Mouse (Mus musculus) midbrain, embryonic 15.5 days (tissue): ENCODE data around the gene Mrpl41. TPM values are rescaled to one million over a fixed set of nuclear protein-coding genes. Genes with fewer than 3 reads are reported as not detected.

Source experiments
- ATAC-seq: fragments of 200-750 bp; cut with Nextera tagmentation; replicated peaks from 2 replicates; pipeline ENCODE4 v1.8.0; 2017; ENCODE audit warnings: moderate TSS enrichment
- H3K27ac ChIP-seq: fragments of 300-500 bp; sonication (generic); 2 replicates; pipeline ENCODE4 v1.5.1; 2015; ENCODE audit warnings: mild to moderate bottlenecking, inconsistent platforms
- H3K27me3 ChIP-seq: fragments of 300-500 bp; sonication (generic); replicated peaks from 2 replicates; pipeline ENCODE4 v1.6.1; 2015; ENCODE audit warnings: inconsistent platforms
- H3K36me3 ChIP-seq: fragments of 300-500 bp; sonication (generic); replicated peaks from 2 replicates; pipeline ENCODE4 v1.6.1; 2015; ENCODE audit warnings: inconsistent platforms
- H3K4me1 ChIP-seq: fragments of 300-500 bp; sonication (generic); 2 replicates; pipeline ENCODE4 v1.6.1; 2015; ENCODE audit warnings: inconsistent platforms
- H3K4me2 ChIP-seq: fragments of 300-500 bp; sonication (generic); 2 replicates; pipeline ENCODE4 v1.6.1; 2015; ENCODE audit warnings: inconsistent platforms, mild to moderate bottlenecking, moderate library complexity
- H3K4me3 ChIP-seq: fragments of 300-500 bp; sonication (generic); 2 replicates; pipeline ENCODE4 v1.5.1; 2015; ENCODE audit warnings: mild to moderate bottlenecking, inconsistent platforms
- H3K9ac ChIP-seq: fragments of 300-500 bp; sonication (generic); 2 replicates; pipeline ENCODE4 v1.6.1; 2015; ENCODE audit warnings: mild to moderate bottlenecking, inconsistent platforms
- H3K9me3 ChIP-seq: fragments of 300-500 bp; sonication (generic); 2 replicates; pipeline ENCODE4 v1.6.1; 2016; ENCODE audit warnings: inconsistent platforms
- WGBS: fragments of 180-500 bp; shearing (Covaris S2); methylation state at CpG from one replicate; pipeline ENCODE4 v1.1.7; 2015; ENCODE audit warnings: mixed read lengths; 5-methylcytosine and 5-hydroxymethylcytosine counted together
- microRNA-seq: library from miRNA; unstranded; fragments of <30 nt; microRNA quantifications from one replicate; pipeline ENCODE4, GENCODE M21; 2016
- polyA plus RNA-seq: library from polyadenylated mRNA; unstranded; fragments of >200 nt; fragmentation: Nextera tagmentation; extraction: Ambion mirVana; gene quantifications from 2 replicates; pipeline ENCODE4 v1.2.1, GENCODE M21; 2015

The Mrpl41 gene
- polyA plus RNA-seq, 1 experiment from 2014 or later: 139 TPM

DNA sequence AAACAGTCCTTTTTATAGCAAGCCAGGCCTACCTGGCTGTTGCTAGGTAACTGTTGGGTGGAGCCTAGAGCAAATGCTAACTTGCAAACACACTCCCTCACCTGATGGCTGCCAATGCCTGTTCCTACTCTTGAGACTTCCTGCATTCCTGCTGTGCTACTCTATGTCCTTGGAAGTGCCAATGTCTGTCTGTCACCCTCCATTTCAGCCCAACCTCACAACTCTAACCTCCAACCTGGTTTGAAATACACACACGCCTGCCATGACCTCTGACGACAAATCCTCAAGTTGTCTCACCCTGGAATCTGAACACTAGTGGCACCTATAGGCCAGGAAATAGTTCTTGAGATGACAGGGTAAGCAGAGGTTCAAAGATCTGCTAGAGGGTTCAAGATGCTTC lies 45.8 kb downstream of the Mrpl41 start:
- Histone ChIP-seq H3K9me3 (no peaks in the 10 kb centered on the region), H3K36me3 (no peaks in the 10 kb centered on the region), H3K4me2 (no peak overlapping the region), H3K9ac (no peak overlapping the region), H3K27me3 (no peaks in the 10 kb centered on the region), H3K4me3 (no peak overlapping the region), H3K27ac (no peak overlapping the region), H3K4me1 (peaks cover 11% of the 10 kb centered on the region)
- ATAC-seq: no peak
- WGBS: 70% methylated on average over 2 of the region's 2 CpGs

DNA sequence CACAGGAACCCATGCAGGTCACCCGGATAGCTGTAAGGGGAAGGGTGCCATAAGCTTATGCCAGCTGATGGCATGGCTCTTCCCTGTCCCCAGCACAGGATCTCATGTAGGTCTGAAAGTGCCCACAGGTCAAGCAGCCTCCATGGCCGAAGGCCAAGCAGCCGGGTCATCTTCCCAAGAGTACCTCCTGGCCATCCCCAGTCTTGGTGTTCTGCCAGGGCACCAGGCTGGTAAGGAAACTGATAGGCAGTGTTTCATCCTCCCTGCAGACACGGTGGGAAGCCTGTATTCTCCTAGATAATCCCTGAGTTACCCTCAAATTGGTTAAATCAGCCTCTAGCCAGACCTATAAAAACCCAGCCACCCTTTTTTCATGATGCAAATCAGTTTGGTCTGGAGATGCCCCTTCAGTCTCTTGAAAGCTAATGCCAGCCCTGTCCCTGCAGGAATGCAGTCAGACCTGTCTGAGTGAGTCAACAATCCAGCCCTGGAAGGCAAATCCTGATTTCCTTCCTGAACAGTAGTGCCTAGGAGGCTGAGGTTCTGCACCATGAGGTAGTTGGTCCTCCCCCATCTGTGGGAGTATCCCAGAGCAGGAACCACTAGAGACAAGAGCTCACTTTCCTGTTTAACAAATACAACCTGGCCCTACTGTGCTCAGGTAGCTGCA lies 47.0 kb downstream of the Mrpl41 start:
- Histone ChIP-seq H3K9ac (no peak overlapping the region), H3K4me2 (no peak overlapping the region), H3K9me3 (no peaks in the 10 kb centered on the region), H3K4me3 (no peak overlapping the region), H3K4me1 (no peaks in the 10 kb centered on the region), H3K27ac (no peak overlapping the region), H3K27me3 (no peaks in the 10 kb centered on the region), H3K36me3 (no peaks in the 10 kb centered on the region)
- no peak for ATAC-seq
- 72% methylated on average over 4 of the region's 4 CpGs for WGBS

DNA sequence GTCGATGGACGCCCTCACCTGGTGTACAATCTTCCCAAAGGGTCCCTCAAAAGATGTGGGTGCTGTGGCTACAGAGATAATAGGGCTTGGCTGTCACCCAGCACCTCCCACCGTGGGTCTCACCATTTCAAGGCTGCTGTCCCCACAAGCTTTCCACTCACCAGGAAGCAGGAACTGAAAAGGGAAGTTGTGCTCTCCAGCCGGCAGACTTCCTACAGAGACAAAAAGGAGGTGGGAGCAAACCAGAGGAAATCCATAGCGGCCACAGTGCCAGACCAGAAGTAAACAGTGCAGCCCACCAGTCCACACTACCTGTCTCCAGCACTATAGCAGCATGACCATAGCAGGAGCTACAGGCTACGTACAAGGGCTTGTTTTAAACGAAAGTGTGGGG lies 47.9 kb downstream of the Mrpl41 start:
- Histone ChIP-seq H3K9me3 (no peaks in the 10 kb centered on the region), H3K36me3 (no peaks in the 10 kb centered on the region), H3K4me1 (no peaks in the 10 kb centered on the region), H3K4me2 (no peak overlapping the region), H3K27me3 (no peaks in the 10 kb centered on the region), H3K4me3 (no peak overlapping the region), H3K27ac (no peak overlapping the region), H3K9ac (no peak overlapping the region)
- WGBS: 80% methylated on average over 7 of the region's 7 CpGs
- no peak for ATAC-seq

DNA sequence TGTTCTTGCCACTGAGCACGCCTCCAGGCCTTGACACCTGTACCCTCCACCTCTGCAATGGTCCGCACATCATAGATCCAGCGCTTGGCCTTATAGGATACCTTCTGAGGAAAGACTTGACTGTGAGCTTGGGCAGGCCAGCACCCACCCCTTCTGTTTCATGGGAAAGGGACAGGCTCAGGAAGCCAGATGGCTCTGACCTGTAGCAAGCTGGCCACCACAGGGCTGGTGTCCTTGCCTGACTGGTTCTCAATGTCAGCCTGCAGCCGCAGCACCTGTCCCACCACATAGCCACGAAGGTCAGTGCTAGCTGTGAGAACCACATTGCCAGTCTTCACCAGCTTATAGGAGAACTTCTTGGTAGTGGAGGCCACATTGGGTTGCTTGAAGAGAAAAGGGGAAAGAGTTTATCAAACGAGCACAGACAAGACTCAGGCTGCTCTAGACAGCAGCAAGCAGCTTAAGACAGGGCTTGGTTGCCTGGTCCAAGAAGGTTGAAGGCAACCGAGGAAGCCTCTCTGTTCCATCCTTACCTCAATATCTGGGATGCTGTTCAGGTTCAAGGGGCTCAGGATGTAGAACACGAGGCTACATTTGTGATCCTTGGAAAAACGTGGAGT lies 48.4 kb downstream of the Mrpl41 start:
- 92% methylated on average over 9 of the region's 9 CpGs for WGBS
- H3K27me3 ChIP-seq: no peaks in the 10 kb centered on the region
- H3K36me3 ChIP-seq: no peaks in the 10 kb centered on the region
- H3K4me2 ChIP-seq: no peak overlapping the region
- ATAC-seq: no peak
- H3K4me1 ChIP-seq: no peaks in the 10 kb centered on the region
- H3K9ac ChIP-seq: no peak overlapping the region
- H3K27ac ChIP-seq: no peak overlapping the region
- H3K4me3 ChIP-seq: no peak overlapping the region
- no peaks in the 10 kb centered on the region for H3K9me3 ChIP-seq

DNA sequence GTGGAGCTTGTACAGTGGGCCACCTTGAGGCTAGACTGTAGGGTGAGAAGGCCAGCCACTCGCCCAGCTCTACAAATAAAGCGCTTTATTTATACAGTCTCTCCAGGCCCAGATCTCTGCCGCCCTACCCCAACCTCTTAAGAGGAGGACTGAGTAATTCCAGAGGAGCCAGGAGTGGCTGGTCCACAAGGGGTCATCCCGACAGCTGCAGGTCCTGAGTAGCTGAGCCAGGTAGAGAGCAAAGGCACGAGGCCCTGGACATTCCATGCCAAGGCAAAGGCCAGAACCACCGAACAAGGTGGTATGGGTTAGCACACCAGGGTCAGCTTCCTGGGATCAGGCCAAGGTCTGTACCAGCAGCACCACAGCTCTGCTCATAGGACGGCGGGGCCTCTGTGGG lies 49.6 kb downstream of the Mrpl41 start:
- 88% methylated on average over 8 of the region's 8 CpGs for WGBS
- ATAC-seq: no peak
- Histone ChIP-seq H3K36me3 (no peaks in the 10 kb centered on the region), H3K9ac (no peak overlapping the region), H3K4me2 (no peak overlapping the region), H3K27ac (no peak overlapping the region), H3K4me3 (no peak overlapping the region), H3K4me1 (no peaks in the 10 kb centered on the region), H3K9me3 (no peaks in the 10 kb centered on the region), H3K27me3 (no peaks in the 10 kb centered on the region)

Small RNA genes lying within 50 kb of the gene (microRNA-seq; reads per million reads assigned to microRNA genes)
- gene Gm22875: not detected

Other genes starting within 250 kb of the Mrpl41 start
- 17.0 and 18.4 TPM in 2 replicates for gene Cacna1b, start 211.9 kb downstream of the Mrpl41 start, polyA plus RNA-seq
- gene Ehmt1, start 55.5 kb downstream of the Mrpl41 start, polyA plus RNA-seq: 108 and 117 TPM in 2 replicates
- gene Arrdc1, start 39.8 kb downstream of the Mrpl41 start, polyA plus RNA-seq: 33.5 and 35.7 TPM in 2 replicates
- 24.3 and 25.3 TPM in 2 replicates for gene Zmynd19, start 25.3 kb downstream of the Mrpl41 start, polyA plus RNA-seq
- 37.7 and 44.8 TPM in 2 replicates for gene Dph7, start 12.7 kb downstream of the Mrpl41 start, polyA plus RNA-seq
- 3.3 and 4.5 TPM in 2 replicates for gene Pnpla7, start 935 bp upstream of the Mrpl41 start, polyA plus RNA-seq
- 180 and 188 TPM in 2 replicates for gene Nsmf, start 79.3 kb upstream of the Mrpl41 start, polyA plus RNA-seq
- not detected in 2 replicates for gene Entpd8, start 105.2 kb upstream of the Mrpl41 start, polyA plus RNA-seq
- not detected in 2 replicates for gene Noxa1, start 120.1 kb upstream of the Mrpl41 start, polyA plus RNA-seq
- gene Nrarp, start 205.7 kb upstream of the Mrpl41 start, polyA plus RNA-seq: 15.3 and 18.1 TPM in 2 replicates
- 1.9 and 2.0 TPM in 2 replicates for gene Tor4a, start 221.8 kb upstream of the Mrpl41 start, polyA plus RNA-seq
- 126 and 129 TPM in 2 replicates for gene Nelfb, start 236.4 kb upstream of the Mrpl41 start, polyA plus RNA-seq
- gene Stpg3, start 239.5 kb upstream of the Mrpl41 start, polyA plus RNA-seq: not detected in 2 replicates
- 0.43 and 0.78 TPM in 2 replicates for gene Fam166a, start 243.6 kb upstream of the Mrpl41 start, polyA plus RNA-seq
- gene Tubb4b, start 249.6 kb upstream of the Mrpl41 start, polyA plus RNA-seq: 364 and 396 TPM in 2 replicates